Mouse (Mus musculus): Measurements from ENCODE around the gene Recql. TPM values are rescaled to one million over a fixed set of nuclear protein-coding genes. Genes with fewer than 3 reads are reported as not detected.
A peak's percentile ranks its signal among the peaks of the same experiment; 100 is the strongest.

Gene Recql
- 10 to 100 TPM; 24.8 to 36.5 TPM for total RNA-seq (2021)

GRCm38 (mm10) chr6:142387011-142387754 is at the start of gene Recql, which contains the start of gene Golt1b:
Recql (minus strand) TSS chr6:142387087.
Golt1b (plus strand) TSS chr6:142387221.
- intact Hi-C loops (cut with DNase I) = loop anchor here (5.0 kb wide), 1 partner anchor 120 kb away; the partner anchor contains the start of gene Ldhb
- peak; percentile 97 for DNase-seq

DNA sequence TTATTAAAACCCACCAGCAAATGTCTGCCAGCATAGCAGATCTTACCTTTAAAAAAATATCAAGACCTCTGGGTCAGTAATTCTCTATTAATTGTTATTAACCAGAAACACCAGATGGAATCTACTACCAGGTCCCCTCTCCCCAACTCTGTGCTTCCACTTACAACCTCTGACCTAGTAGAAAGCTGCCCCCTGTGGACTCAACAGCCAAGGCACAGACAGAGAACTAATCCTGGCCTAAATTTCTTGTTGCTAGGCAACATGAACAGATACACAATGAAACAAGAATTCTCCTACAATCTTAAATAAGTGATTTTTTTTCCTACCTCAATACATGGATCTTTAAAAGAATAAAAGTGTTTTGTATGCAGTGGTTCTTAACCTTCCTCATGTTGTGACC is 42.2 kb upstream of the Recql start:
- intact Hi-C loops (cut with DNase I) = no loop called here
- DNase-seq = no peak

DNA sequence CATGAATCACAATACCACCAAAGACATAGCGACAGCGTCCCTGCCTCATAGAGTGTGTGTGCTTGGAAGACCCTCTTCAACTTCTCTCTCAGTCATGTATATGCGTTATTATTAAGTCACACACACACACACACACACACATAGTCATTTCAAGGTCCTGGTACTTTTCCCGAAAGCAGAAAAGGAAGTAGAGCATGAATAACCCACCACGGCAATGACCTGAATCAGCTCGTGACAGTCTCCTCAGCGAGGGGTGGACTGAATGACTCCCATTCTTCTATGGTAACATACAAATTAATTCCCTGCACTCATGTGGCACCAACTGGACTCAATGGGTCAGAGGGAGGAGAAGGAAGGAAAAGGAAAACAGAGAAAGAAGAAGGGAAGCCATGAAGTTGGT is 38.1 kb upstream of the Recql start:
- intact Hi-C loops (cut with DNase I) = no loop called here
- DNase-seq = no peak

GRCm38 (mm10) chr6:142414597-142414996 is 27.7 kb upstream of the Recql start:
- intact Hi-C loops (cut with DNase I) = no loop called here
- DNase-seq = no peak

- intact Hi-C loops (cut with DNase I) = no loop called here
- no peak for DNase-seq
Observed at GRCm38 (mm10) chr6:142413845-142414244, 27.0 kb upstream of the Recql start.

GRCm38 (mm10) chr6:142412906-142413491 is 26.1 kb upstream of the Recql start, which contains the start of gene Spx:
Spx (plus strand) TSS chr6:142413441.
- intact Hi-C loops (cut with DNase I) = no loop called here
- DNase-seq = no peak

- DNase-seq = peak; percentile 29
- intact Hi-C loops (cut with DNase I) = no loop called here
Observed at GRCm38 (mm10) chr6:142411140-142411539, 24.3 kb upstream of the Recql start.

GRCm38 (mm10) chr6:142395756-142396155 is 8.9 kb upstream of the Recql start:
- intact Hi-C loops (cut with DNase I) = no loop called here
- DNase-seq = no peak

GRCm38 (mm10) chr6:142394669-142395068 is 7.8 kb upstream of the Recql start:
- intact Hi-C loops (cut with DNase I) = no loop called here
- peak; percentile 38 for DNase-seq

DNA sequence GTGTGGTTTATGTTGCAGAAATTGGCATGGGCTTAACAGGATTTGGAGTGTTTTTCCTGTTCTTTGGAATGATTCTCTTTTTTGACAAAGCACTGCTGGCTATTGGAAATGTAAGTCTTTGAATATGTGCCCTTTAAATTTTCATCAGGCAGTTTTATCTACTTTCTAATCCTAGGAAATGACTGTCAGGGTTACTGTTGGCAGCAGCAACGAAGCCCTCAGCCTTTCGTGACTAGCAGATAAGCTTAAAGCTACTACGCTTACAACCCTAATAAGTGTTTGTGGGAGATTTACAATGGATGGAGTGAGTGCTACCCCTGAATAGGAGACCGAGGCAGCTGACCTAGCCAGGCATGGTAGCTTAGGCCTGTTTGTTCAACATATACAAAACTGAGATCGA is 5.4 kb upstream of the Recql start:
- DNase-seq = no peak
- intact Hi-C loops (cut with DNase I) = no loop called here

- intact Hi-C loops (cut with DNase I) = loop anchor here (5.0 kb wide), 1 partner anchor 118 kb away; the partner anchor contains the start of gene Ldhb
- no peak for DNase-seq
Observed at GRCm38 (mm10) chr6:142389101-142389500, 2.2 kb upstream of the Recql start.

- intact Hi-C loops (cut with DNase I) = loop anchor here (5.0 kb wide), 1 partner anchor 119 kb away; the partner anchor contains the start of gene Ldhb
- DNase-seq = no peak
Observed at GRCm38 (mm10) chr6:142387755-142388271, 926 bp upstream of the Recql start.

DNA sequence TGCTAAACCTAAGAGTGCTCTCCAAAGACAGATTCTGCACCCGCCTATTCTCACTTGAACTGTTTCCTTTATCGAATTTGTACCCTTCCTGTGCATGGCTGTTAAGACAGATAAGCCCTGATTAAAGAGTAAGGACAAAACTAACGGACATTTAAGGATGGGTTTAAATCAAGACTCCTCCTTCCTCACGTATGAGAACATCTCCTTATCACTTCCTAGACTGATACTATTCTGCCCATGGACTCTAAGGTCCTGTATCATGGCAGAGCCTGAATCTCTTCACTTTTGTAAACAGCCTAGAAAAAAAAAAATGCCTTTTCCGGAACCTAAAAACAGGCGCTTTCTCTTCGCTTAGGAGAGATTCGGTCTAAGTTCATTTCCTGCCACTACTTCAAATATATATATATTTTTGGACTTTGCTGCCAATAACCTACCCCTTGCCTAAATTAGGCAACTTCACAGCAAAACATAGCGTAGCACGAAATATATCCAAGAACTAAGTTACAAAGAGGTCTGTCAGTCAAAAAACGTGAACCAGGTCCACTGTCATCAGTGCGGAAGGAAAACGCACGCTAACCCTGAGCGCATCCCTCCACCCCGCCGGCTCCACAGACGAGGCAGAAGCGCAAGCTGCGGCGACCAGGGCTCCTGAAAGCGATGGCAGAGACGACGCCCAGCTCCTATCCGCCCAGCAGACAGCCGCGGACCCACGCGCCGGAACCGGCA is 439 bp downstream of the Recql start:
- no peak for DNase-seq
- intact Hi-C loops (cut with DNase I) = loop anchor here (5.0 kb wide), 1 partner anchor 121 kb away; the partner anchor contains the start of gene Ldhb

DNA sequence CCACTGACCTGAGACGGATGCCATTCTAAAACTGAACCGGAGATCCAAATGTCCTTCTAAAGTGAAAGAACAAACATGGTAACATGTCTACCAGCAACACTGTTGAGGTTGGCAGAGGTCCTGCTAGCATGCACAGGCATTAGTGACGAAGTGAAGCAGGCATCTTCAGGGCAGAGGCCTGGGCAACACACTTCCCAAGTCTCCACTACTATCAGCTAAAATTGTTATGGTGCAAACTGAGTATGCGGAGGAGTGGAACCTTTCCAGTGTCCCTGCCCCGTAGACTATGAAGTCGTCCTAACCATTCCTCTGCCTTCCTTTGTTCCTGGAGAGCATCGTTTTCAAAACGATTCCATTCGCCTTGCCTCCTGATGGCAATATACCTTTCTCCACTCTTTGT is 2.4 kb downstream of the Recql start:
- intact Hi-C loops (cut with DNase I) = no loop called here
- DNase-seq = no peak

GRCm38 (mm10) chr6:142381615-142382014 is 5.3 kb downstream of the Recql start:
- DNase-seq = no peak
- intact Hi-C loops (cut with DNase I) = no loop called here

DNA sequence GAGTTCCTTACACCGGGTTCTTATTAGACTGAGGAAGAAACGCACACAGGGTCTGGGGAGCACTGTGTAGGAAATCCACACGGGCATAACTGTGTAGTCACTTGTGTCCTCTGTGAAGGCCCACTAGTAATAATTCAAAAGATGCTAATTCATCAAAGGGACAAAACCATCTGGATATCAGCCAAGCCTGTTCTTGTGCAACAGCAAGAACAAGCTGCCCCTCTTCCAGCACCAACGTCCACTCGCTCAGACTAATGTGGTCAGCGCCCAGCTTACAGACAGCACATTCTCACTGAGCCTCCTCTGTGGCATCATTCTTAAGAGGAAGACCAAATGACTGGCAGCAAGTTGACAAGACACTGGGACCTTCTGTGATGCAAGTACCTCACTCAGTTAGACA is 6.9 kb downstream of the Recql start:
- intact Hi-C loops (cut with DNase I) = no loop called here

DNA sequence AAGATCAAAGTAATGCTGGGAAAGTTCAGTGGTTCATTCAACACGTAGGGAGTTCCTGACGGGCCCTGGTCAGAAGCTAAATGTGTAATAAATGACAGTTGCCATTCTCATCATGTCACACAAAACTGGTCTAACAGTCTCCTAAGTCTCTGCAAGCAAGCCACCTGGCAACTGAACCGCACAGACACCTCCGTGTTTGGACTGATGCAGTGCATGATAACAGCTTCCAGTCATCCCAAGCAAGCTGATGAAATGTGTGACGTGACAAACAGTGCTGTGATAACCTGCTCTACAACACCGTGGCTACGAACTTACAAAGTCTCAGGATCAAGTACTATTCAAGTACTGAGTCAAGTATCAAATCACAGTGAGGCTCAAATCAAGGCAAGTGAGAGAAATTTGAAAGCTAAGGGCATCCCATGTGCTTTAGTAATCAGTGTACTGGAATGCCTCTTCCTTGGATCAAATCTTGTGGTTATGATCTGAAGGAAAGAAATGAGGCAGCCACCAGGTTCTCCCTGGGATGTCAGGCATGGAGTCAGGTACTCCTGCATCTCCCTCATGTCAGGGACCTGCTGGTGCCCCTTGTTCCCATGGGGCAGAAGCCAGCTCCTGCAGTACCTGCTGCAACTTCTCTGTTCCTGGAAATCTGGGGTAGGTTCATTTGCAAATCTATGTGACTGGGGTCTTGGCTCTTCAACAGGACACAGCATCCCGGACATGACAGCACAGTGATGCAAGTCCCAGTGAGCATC is 8.1 kb downstream of the Recql start:
- DNase-seq = no peak
- intact Hi-C loops (cut with DNase I) = no loop called here

More for the DNA sequence above, 6.9 kb downstream of the Recql start:
- DNase-seq = no peak

- no peak for DNase-seq
- intact Hi-C loops (cut with DNase I) = no loop called here
Observed at GRCm38 (mm10) chr6:142377081-142377480, 9.8 kb downstream of the Recql start.

- intact Hi-C loops (cut with DNase I) = no loop called here
- no peak for DNase-seq
Observed at GRCm38 (mm10) chr6:142369568-142369967, 17.3 kb downstream of the Recql start.

GRCm38 (mm10) chr6:142367565-142367964 is 19.3 kb downstream of the Recql start:
- DNase-seq = no peak
- intact Hi-C loops (cut with DNase I) = no loop called here

Data from left cerebral cortex, postnatal 4 days (tissue).